Mouse (Mus musculus): Measurements from ENCODE around the gene Unc5b. TPM values are rescaled to one million over a fixed set of nuclear protein-coding genes. Genes with fewer than 3 reads are reported as not detected.

Unc5b gene
- polyA plus RNA-seq, 1 experiment from 2014 or later, result 2.9 TPM

DNA sequence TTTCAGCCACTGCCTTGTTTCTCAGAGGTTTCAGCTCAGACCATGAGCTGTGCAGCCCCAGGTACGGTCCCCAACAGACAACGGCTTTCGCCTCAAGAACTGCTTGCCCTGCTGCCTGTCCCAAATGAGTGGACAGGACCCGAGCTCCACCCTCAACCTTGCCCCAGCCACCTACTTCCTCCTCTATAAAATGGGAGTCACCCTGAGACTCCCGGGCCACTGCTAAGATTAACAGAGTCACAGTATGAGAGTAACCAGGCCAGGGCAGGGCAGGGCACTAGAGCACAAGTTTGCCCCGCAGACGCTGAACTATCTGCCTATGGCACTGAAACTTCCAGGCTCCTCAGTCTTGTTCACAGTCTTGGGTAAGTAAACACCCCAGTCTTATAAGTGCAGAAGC is 34.9 kb downstream of the Unc5b start:
- Histone ChIP-seq H3K4me2 (ENCODE audit: low read depth) (no peak overlapping the region), H3K4me3 (ENCODE audit: low read depth, low read length) (no peak overlapping the region), H3K27me3 (ENCODE audit: control insufficient read depth, insufficient read depth, low read length) (no peaks in the 10 kb centered on the region), H3K9ac (ENCODE audit: low read length) (no peak overlapping the region), H3K27ac (ENCODE audit: low read depth, low read length) (no peak overlapping the region), H3K36me3 (ENCODE audit: control insufficient read depth, insufficient read depth, low read length) (no peaks in the 10 kb centered on the region), H3K4me1 (ENCODE audit: control insufficient read depth, insufficient read depth, low read length) (peaks cover 21% of the 10 kb centered on the region), H3K9me3 (ENCODE audit: control insufficient read depth, low read length) (no peaks in the 10 kb centered on the region)
- whole genome bisulfite sequencing, result 76% methylated on average over 7 of the region's 7 CpGs
- no peak for ATAC-seq (ENCODE audit: insufficient read depth, low FRiP score, low TSS enrichment)
- no peak for DNase-seq (ENCODE audit: low spot score)

DNA sequence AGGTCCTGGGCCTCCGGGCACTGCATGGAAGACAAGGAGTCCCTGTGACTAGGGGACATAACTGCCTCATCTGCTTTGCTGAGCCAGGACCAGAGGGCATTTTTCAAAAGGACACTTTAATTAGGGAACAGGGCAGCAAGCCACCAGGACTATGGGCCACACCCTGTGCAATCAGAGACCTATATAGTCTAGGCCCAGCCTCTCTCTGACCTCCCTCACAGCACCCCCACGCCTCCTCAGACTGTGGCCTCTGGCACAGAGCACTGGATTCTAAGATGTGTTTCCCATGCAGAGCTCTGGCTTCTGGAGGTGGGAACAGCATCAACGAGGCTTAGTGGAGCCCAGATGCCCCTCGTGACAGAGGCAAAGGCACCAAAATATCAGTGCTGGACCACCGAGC is 35.4 kb downstream of the Unc5b start:
- Histone ChIP-seq H3K9me3 (ENCODE audit: control insufficient read depth, low read length) (no peaks in the 10 kb centered on the region), H3K4me1 (ENCODE audit: control insufficient read depth, insufficient read depth, low read length) (peaks cover 21% of the 10 kb centered on the region), H3K27ac (ENCODE audit: low read depth, low read length) (no peak overlapping the region), H3K9ac (ENCODE audit: low read length) (no peak overlapping the region), H3K27me3 (ENCODE audit: control insufficient read depth, insufficient read depth, low read length) (no peaks in the 10 kb centered on the region), H3K36me3 (ENCODE audit: control insufficient read depth, insufficient read depth, low read length) (no peaks in the 10 kb centered on the region), H3K4me2 (ENCODE audit: low read depth) (no peak overlapping the region), H3K4me3 (ENCODE audit: low read depth, low read length) (no peak overlapping the region)
- ATAC-seq (ENCODE audit: insufficient read depth, low FRiP score, low TSS enrichment) (no peak), DNase-seq (ENCODE audit: low spot score) (no peak)
- 60% methylated on average over 5 of the region's 5 CpGs for WGBS

DNA sequence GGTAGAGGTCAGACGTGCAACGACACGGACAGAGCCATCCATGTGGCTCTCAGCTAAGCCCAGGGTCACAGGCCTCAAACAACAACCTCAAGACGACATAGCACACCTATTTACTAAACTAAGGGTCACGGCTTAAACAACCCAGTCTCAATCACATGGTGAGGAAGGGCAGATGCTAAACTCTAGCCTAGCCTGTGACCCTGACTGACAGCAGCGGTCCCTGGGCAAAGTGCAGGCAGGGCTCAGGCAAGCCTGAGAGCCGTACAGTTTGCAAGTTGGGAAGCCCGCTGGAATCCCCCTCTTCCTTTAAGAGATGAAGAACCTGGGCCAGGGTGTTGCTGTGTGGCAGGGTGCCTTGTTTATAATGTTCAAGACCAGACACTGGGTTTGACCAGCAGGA is 36.6 kb downstream of the Unc5b start:
- Histone ChIP-seq H3K4me1 (ENCODE audit: control insufficient read depth, insufficient read depth, low read length) (peaks cover 14% of the 10 kb centered on the region), H3K27me3 (ENCODE audit: control insufficient read depth, insufficient read depth, low read length) (no peaks in the 10 kb centered on the region)
- no peak for ATAC-seq (ENCODE audit: insufficient read depth, low FRiP score, low TSS enrichment)

DNA sequence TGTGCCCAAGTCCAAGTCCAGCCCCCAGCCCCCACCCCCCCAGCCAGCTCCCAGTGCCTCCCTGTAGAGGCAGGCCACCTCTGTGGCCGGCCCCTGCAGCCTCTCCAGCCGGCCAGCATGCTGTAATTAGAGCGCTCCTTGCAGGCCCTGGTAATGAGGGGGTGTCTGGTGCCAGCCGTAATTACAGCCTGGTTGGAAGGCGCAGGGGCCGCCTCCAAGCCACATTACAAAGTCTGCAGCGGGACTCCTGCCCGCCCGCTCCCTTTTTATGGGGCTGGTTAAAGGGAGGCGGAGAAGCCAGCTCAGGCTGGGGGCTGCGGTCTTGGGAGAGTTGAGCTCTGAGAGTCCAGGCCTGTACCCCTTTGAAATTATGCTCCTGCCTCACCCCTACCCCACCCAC is 37.0 kb downstream of the Unc5b start:
- Histone ChIP-seq H3K4me3 (ENCODE audit: low read depth, low read length) (no peak overlapping the region), H3K27me3 (ENCODE audit: control insufficient read depth, insufficient read depth, low read length) (no peaks in the 10 kb centered on the region), H3K4me1 (ENCODE audit: control insufficient read depth, insufficient read depth, low read length) (peaks cover 14% of the 10 kb centered on the region), H3K4me2 (ENCODE audit: low read depth) (no peak overlapping the region), H3K9ac (ENCODE audit: low read length) (no peak overlapping the region), H3K9me3 (ENCODE audit: control insufficient read depth, low read length) (no peaks in the 10 kb centered on the region), H3K36me3 (ENCODE audit: control insufficient read depth, insufficient read depth, low read length) (no peaks in the 10 kb centered on the region), H3K27ac (ENCODE audit: low read depth, low read length) (no peak overlapping the region)
- 10% methylated on average over 11 of the region's 11 CpGs for WGBS
- ATAC-seq (ENCODE audit: insufficient read depth, low FRiP score, low TSS enrichment) (no peak), DNase-seq (ENCODE audit: low spot score) (no peak)

More for the DNA sequence above, 36.6 kb downstream of the Unc5b start:
- Histone ChIP-seq H3K9me3 (ENCODE audit: control insufficient read depth, low read length) (no peaks in the 10 kb centered on the region), H3K4me2 (ENCODE audit: low read depth) (no peak overlapping the region), H3K4me3 (ENCODE audit: low read depth, low read length) (no peak overlapping the region), H3K27ac (ENCODE audit: low read depth, low read length) (no peak overlapping the region), H3K36me3 (ENCODE audit: control insufficient read depth, insufficient read depth, low read length) (no peaks in the 10 kb centered on the region), H3K9ac (ENCODE audit: low read length) (no peak overlapping the region)
- WGBS, result 36% methylated on average over 8 of the region's 8 CpGs
- no peak for DNase-seq (ENCODE audit: low spot score)

DNA sequence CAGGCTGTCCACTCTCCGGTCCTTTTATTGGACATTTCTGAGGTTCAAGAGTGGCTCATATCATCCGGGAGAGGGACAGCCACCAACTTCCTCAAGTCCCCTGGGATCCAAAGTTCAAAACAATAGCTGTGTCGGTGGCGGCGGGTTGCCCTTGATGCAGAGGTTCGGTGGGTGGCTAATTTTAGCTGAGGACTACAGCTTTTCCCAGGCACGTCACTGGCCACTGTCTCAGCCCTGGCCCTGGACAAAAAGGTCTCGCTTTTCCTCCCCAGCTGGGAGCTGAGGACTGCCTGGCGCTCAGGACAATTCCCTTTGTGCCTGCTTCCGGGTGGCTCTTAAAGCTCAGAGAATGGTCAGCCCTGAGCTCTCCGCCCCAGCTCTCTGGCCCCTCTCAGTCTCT is 38.5 kb downstream of the Unc5b start:
- no peak for ATAC-seq (ENCODE audit: insufficient read depth, low FRiP score, low TSS enrichment)
- no peaks in the 10 kb centered on the region for H3K9me3 ChIP-seq (ENCODE audit: control insufficient read depth, low read length)
- H3K36me3 ChIP-seq (ENCODE audit: control insufficient read depth, insufficient read depth, low read length), result no peaks in the 10 kb centered on the region
- peaks cover 11% of the 10 kb centered on the region for H3K4me1 ChIP-seq (ENCODE audit: control insufficient read depth, insufficient read depth, low read length)
- no peak for DNase-seq (ENCODE audit: low spot score)
- no peak overlapping the region for H3K27ac ChIP-seq (ENCODE audit: low read depth, low read length)
- 15% methylated on average over 11 of the region's 11 CpGs for WGBS
- H3K27me3 ChIP-seq (ENCODE audit: control insufficient read depth, insufficient read depth, low read length), result no peaks in the 10 kb centered on the region
- no peak overlapping the region for H3K4me2 ChIP-seq (ENCODE audit: low read depth)
- no peak overlapping the region for H3K9ac ChIP-seq (ENCODE audit: low read length)
- no peak overlapping the region for H3K4me3 ChIP-seq (ENCODE audit: low read depth, low read length)

DNA sequence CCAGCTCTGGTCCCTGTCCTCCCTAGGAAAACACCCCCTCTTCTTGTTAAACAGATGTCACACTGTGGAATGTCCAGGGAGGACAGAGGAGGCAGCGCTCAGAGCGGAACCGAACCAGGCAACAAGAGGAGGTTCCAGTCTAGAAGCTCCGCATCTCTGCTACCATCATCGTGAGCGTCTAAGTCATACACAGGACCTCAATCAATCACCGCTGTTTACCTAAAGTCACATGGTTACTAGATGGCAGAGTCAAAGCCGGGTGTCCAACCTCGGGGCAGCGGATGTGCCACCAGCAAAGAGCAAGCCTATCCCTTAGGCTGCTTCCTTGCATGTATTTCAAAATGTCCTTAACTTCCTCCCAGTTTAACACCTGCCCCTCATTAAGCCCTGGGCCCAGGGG is 39.0 kb downstream of the Unc5b start:
- no peak for ATAC-seq (ENCODE audit: insufficient read depth, low FRiP score, low TSS enrichment)
- no peaks in the 10 kb centered on the region for H3K36me3 ChIP-seq (ENCODE audit: control insufficient read depth, insufficient read depth, low read length)
- WGBS, result 43% methylated on average over 10 of the region's 10 CpGs
- DNase-seq (ENCODE audit: low spot score), result no peak
- no peaks in the 10 kb centered on the region for H3K9me3 ChIP-seq (ENCODE audit: control insufficient read depth, low read length)
- H3K4me3 ChIP-seq (ENCODE audit: low read depth, low read length), result no peak overlapping the region
- no peaks in the 10 kb centered on the region for H3K27me3 ChIP-seq (ENCODE audit: control insufficient read depth, insufficient read depth, low read length)
- peaks cover 11% of the 10 kb centered on the region for H3K4me1 ChIP-seq (ENCODE audit: control insufficient read depth, insufficient read depth, low read length)
- no peak overlapping the region for H3K27ac ChIP-seq (ENCODE audit: low read depth, low read length)
- H3K4me2 ChIP-seq (ENCODE audit: low read depth), result no peak overlapping the region
- H3K9ac ChIP-seq (ENCODE audit: low read length), result no peak overlapping the region

DNA sequence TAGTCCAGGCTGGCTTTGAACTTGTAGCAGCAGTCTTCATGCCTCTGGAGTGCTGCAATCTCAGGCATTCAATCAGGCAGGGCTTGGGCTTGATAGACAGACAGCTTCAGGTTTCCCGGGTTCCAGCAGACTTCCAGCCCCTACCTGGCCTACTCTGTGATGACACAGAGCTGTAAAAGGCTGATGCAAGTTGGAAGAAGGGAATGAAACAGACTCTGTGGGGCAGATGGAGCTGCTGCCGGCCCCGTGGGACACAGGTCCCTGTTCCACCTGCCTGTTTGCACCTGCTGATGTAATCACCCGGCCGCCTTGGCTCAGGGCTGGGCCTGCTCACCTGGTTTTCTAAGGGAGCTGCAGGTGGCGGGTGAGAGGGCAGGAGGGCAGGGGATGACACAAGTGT is 40.5 kb downstream of the Unc5b start:
- H3K4me1 ChIP-seq (ENCODE audit: control insufficient read depth, insufficient read depth, low read length), result peaks cover 11% of the 10 kb centered on the region
- DNase-seq (ENCODE audit: low spot score) (no peak), ATAC-seq (ENCODE audit: insufficient read depth, low FRiP score, low TSS enrichment) (no peak)
- no peak overlapping the region for H3K27ac ChIP-seq (ENCODE audit: low read depth, low read length)
- no peaks in the 10 kb centered on the region for H3K27me3 ChIP-seq (ENCODE audit: control insufficient read depth, insufficient read depth, low read length)
- no peaks in the 10 kb centered on the region for H3K9me3 ChIP-seq (ENCODE audit: control insufficient read depth, low read length)
- H3K4me2 ChIP-seq (ENCODE audit: low read depth), result no peak overlapping the region
- WGBS, result 88% methylated on average over 6 of the region's 6 CpGs
- no peaks in the 10 kb centered on the region for H3K36me3 ChIP-seq (ENCODE audit: control insufficient read depth, insufficient read depth, low read length)
- H3K4me3 ChIP-seq (ENCODE audit: low read depth, low read length), result no peak overlapping the region
- no peak overlapping the region for H3K9ac ChIP-seq (ENCODE audit: low read length)

DNA sequence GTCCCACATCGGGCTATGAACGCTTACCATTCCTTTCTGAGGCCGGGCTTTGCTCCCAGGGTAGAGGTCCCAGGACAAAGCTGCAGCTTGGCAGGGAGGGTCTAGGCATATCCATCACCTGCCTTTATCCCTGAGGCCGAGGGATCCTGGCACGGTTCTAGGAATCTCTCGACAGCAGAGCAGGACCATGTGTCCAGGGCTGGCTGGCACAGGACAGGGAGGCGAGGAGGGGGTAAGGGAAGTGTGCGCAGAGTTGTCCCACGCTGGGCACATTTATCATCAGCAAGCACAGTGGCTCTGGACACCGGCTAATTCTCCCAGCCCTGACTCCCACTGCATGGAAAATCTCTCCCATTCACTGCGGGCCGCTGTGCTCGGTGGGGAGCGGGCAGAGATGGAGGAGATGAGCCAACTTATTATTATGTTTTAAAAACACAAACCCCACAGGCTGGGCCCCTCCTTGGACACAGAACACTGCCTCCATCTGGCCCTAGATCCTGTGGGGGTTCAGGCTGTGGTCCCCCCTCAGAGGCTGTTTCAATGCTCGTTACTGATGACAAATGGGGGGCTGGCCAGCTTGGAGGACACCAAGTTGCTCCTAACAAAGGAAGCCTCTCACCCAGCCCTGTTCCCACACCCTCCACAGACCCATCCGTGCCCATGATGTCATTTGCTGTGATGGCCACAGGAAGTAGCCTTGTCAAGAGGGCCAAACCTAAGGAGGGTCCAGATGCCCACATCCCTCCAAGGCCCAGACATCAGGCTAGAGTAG is 43.9 kb downstream of the Unc5b start:
- ATAC-seq (ENCODE audit: insufficient read depth, low FRiP score, low TSS enrichment), result peak; percentile 50; the same call in 1 of the 2 replicates
- 55% methylated on average over 16 of the region's 16 CpGs for WGBS
- no peak overlapping the region for H3K27ac ChIP-seq (ENCODE audit: low read depth, low read length)

DNA sequence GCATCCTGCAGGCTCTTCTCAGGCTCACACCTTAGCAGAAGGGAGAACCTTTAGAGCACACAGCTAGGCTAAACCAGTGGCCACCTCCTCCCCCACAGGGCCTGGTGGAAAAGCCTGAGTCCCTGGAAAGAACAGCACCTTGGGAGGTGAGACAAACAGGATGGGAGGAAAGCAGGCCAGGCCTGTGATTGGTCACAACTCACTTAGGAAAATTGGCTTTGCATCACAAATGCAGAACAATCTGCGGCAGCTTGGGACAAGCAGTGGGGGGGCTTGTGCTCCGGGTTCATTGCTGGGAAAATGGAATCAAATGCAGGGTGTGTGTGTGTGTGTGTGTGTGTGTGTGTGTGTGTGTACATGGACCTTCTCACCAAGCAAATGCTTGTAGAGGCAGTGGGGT is 47.8 kb downstream of the Unc5b start:
- no peak overlapping the region for H3K9ac ChIP-seq (ENCODE audit: low read length)
- H3K27me3 ChIP-seq (ENCODE audit: control insufficient read depth, insufficient read depth, low read length), result no peaks in the 10 kb centered on the region
- ATAC-seq (ENCODE audit: insufficient read depth, low FRiP score, low TSS enrichment), result no peak
- no peak overlapping the region for H3K4me2 ChIP-seq (ENCODE audit: low read depth)
- 22% methylated on average over 2 of the region's 2 CpGs for WGBS
- no peak overlapping the region for H3K4me3 ChIP-seq (ENCODE audit: low read depth, low read length)
- no peaks in the 10 kb centered on the region for H3K4me1 ChIP-seq (ENCODE audit: control insufficient read depth, insufficient read depth, low read length)
- no peak overlapping the region for H3K27ac ChIP-seq (ENCODE audit: low read depth, low read length)
- DNase-seq (ENCODE audit: low spot score), result no peak
- H3K9me3 ChIP-seq (ENCODE audit: control insufficient read depth, low read length), result no peaks in the 10 kb centered on the region
- H3K36me3 ChIP-seq (ENCODE audit: control insufficient read depth, insufficient read depth, low read length), result no peaks in the 10 kb centered on the region

More for the DNA sequence above, 43.9 kb downstream of the Unc5b start:
- Histone ChIP-seq H3K4me3 (ENCODE audit: low read depth, low read length) (no peak overlapping the region), H3K9ac (ENCODE audit: low read length) (no peak overlapping the region), H3K9me3 (ENCODE audit: control insufficient read depth, low read length) (no peaks in the 10 kb centered on the region), H3K4me1 (ENCODE audit: control insufficient read depth, insufficient read depth, low read length) (peaks cover under 1% of the 10 kb centered on the region; the same call in 1 of the 2 replicates), H3K4me2 (ENCODE audit: low read depth) (no peak overlapping the region), H3K27me3 (ENCODE audit: control insufficient read depth, insufficient read depth, low read length) (no peaks in the 10 kb centered on the region), H3K36me3 (ENCODE audit: control insufficient read depth, insufficient read depth, low read length) (no peaks in the 10 kb centered on the region)
- DNase-seq (ENCODE audit: low spot score), result peak; percentile 47

Data from neural tube, embryonic 11.5 days (tissue).